Mouse (Mus musculus) intestine, embryonic 14.5 days (tissue): Measurements from ENCODE around the gene Ina. TPM values are rescaled to one million over a fixed set of nuclear protein-coding genes. Genes with fewer than 3 reads are reported as not detected.
"Not testable (repeated sequence)": the region's sequence is repeated elsewhere in the genome, so short reads cannot be mapped to it uniquely, and the experiment has no call there.

Experiments used
- ATAC-seq: fragments of 200-750 bp; cut with Nextera tagmentation; replicated peaks from 2 replicates; pipeline ENCODE4 v1.8.0; 2017; ENCODE audit warnings: low read depth, moderate number of reproducible peaks, moderate TSS enrichment, moderate library complexity; ENCODE audit not compliant: low FRiP score, low TSS enrichment
- DNase-seq: peaks from one replicate; pipeline ENCODE4 v3.0.0-alpha.2; 2018; ENCODE audit warnings: low spot score
- H3K27ac ChIP-seq: fragments of 300-500 bp; sonication (generic); 2 replicates; pipeline ENCODE4 v1.5.1; 2014; ENCODE audit warnings: low read depth, mild to moderate bottlenecking, control low read depth
- H3K27me3 ChIP-seq: fragments of 300-500 bp; sonication (generic); replicated peaks from 2 replicates; pipeline ENCODE4 v1.6.1; 2014; ENCODE audit warnings: low read length, control low read depth; ENCODE audit not compliant: control insufficient read depth, insufficient read depth
- H3K36me3 ChIP-seq: fragments of 300-500 bp; sonication (generic); 2 replicates; pipeline ENCODE4 v1.6.1; 2014; ENCODE audit warnings: low read length, control low read depth; ENCODE audit not compliant: control insufficient read depth, insufficient read depth
- H3K4me1 ChIP-seq: fragments of 300-500 bp; sonication (generic); replicated peaks from 2 replicates; pipeline ENCODE4 v1.6.1; 2014; ENCODE audit warnings: low read length, control low read depth, mixed read lengths; ENCODE audit not compliant: control insufficient read depth, insufficient read depth
- H3K4me2 ChIP-seq: fragments of 300-500 bp; sonication (generic); 2 replicates; pipeline ENCODE4 v1.6.1; 2014; ENCODE audit warnings: low read length
- H3K4me3 ChIP-seq: fragments of 300-500 bp; sonication (generic); 2 replicates; pipeline ENCODE4 v1.5.1; 2014; ENCODE audit warnings: low read depth, low read length, control low read depth, mixed read lengths
- H3K9ac ChIP-seq: fragments of 300-500 bp; sonication (generic); 2 replicates; pipeline ENCODE4 v1.6.1; 2014; ENCODE audit warnings: mild to moderate bottlenecking, low read length
- H3K9me3 ChIP-seq: fragments of 300-500 bp; sonication (generic); 2 replicates; pipeline ENCODE4 v1.6.1; 2016; ENCODE audit warnings: low read length, control low read depth; ENCODE audit not compliant: control insufficient read depth
- WGBS: fragments of 180-500 bp; shearing (Covaris S2); extraction: QIAGEN DNeasy Blood & Tissue Kit; methylation state at CpG from one replicate; pipeline ENCODE4 v1.1.7; 2014; 5-methylcytosine and 5-hydroxymethylcytosine counted together
- polyA plus RNA-seq: library from polyadenylated mRNA; unstranded; fragments of >200 nt; fragmentation: Nextera tagmentation; extraction: Ambion mirVana; gene quantifications from 2 replicates; pipeline ENCODE4 v1.2.1, GENCODE M21; 2014

Gene Ina
- polyA plus RNA-seq, 1 experiment from 2014 or later = 18.3 TPM

GRCm38 (mm10) chr19:46990625-46991024 is 23.9 kb upstream of the Ina start:
- H3K9me3 ChIP-seq, DNase-seq, H3K27ac ChIP-seq, H3K9ac ChIP-seq, H3K27me3 ChIP-seq, H3K4me1 ChIP-seq, ATAC-seq, H3K4me2 ChIP-seq, H3K4me3 ChIP-seq, H3K36me3 ChIP-seq: not testable (repeated sequence)
- 81% methylated on average over 8 of the region's 8 CpGs for whole genome bisulfite sequencing

DNA sequence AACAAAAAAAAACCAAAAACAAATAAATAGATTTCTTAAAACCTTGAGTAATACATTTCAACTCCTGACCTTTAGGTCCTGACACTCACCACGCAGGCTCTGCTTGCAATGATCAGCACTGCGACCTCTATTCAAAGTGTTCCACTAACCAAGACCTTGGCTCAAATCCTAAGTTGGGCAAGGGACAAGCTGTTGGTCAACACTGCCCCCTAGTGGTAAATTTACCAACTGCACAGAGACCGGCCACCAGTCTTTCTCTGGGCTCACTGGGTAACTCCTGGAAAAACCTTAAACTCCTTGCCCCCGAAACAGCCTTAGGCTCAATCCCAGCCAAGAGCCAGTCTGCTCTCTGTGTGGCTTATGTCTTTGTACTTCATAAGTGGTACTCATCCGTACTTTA is 23.4 kb upstream of the Ina start:
- ATAC-seq = 0 out of 2 replicates have a peak, but pooled peaks have one; percentile 39
- no peaks in the 10 kb centered on the region for H3K36me3 ChIP-seq
- H3K27ac ChIP-seq = no peak overlapping the region
- DNase-seq = peak; percentile 97
- no peak overlapping the region for H3K4me3 ChIP-seq
- no peaks in the 10 kb centered on the region for H3K27me3 ChIP-seq
- no peak overlapping the region for H3K9ac ChIP-seq
- 17% methylated on average over 5 of the region's 5 CpGs for WGBS
- H3K9me3 ChIP-seq = no peaks in the 10 kb centered on the region
- H3K4me1 ChIP-seq = no peaks in the 10 kb centered on the region
- no peak overlapping the region for H3K4me2 ChIP-seq

DNA sequence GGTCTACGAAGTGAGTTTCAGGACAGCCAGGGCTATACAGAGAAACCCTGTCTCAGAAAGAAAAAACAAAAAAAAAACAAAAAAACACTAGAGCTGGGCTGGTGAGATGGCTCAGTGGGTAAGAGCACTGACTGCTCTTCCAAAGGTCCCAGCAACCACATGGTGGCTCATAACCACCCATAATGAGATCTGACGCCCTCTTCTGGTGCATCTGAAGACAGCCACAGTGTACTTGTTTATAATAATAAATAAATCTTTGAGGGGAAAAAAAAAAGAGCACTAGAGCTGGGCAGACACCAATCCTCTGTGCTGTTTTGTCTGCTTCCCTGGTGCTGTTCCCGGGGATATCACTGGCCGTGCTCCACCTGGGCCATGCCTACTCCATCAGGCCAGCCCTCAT is 22.2 kb upstream of the Ina start:
- WGBS = 65% methylated on average over 4 of the region's 4 CpGs

GRCm38 (mm10) chr19:46996095-46996494 is 18.4 kb upstream of the Ina start:
- no peak overlapping the region for H3K4me2 ChIP-seq
- no peaks in the 10 kb centered on the region for H3K36me3 ChIP-seq
- DNase-seq (no peak), ATAC-seq (no peak)
- no peaks in the 10 kb centered on the region for H3K4me1 ChIP-seq
- no peaks in the 10 kb centered on the region for H3K27me3 ChIP-seq
- H3K9ac ChIP-seq = no peak overlapping the region
- no peaks in the 10 kb centered on the region for H3K9me3 ChIP-seq
- no peak overlapping the region for H3K27ac ChIP-seq
- WGBS = 69% methylated on average over 9 of the region's 9 CpGs
- no peak overlapping the region for H3K4me3 ChIP-seq

More for the DNA sequence above, 22.2 kb upstream of the Ina start:
- H3K9ac ChIP-seq, H3K4me2 ChIP-seq, H3K36me3 ChIP-seq, H3K9me3 ChIP-seq, H3K27me3 ChIP-seq, H3K27ac ChIP-seq, H3K4me1 ChIP-seq, DNase-seq, H3K4me3 ChIP-seq, ATAC-seq: not testable (repeated sequence)

- ATAC-seq (no peak), DNase-seq (no peak)
- Histone ChIP-seq H3K4me1 (no peaks in the 10 kb centered on the region), H3K4me2 (no peak overlapping the region), H3K36me3 (no peaks in the 10 kb centered on the region), H3K9ac (no peak overlapping the region), H3K27ac (no peak overlapping the region), H3K9me3 (no peaks in the 10 kb centered on the region), H3K4me3 (no peak overlapping the region), H3K27me3 (no peaks in the 10 kb centered on the region)
- WGBS = 79% methylated on average over 8 of the region's 8 CpGs
Measured at GRCm38 (mm10) chr19:46998168-46998870, 16.2 kb upstream of the Ina start.

DNA sequence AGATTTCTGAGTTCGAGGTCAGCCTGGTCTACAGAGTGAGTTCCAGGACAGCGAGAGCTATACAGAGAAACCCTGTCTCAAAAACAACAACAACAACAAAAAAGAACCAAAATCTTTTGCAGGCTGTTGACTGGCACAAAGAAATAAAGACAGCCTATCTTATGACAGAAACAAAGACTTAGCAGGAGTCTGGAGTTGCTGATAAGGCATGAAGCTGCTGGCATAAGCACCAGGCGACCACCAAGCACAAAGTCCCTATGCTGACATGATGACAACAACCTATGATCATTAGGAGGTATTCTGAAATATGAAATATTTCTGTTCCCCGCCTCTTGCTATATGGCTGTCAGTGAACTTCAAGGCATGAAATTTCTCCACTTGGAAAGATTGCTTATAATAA is 15.5 kb upstream of the Ina start:
- H3K36me3 ChIP-seq = no peaks in the 10 kb centered on the region
- no peak overlapping the region for H3K4me3 ChIP-seq
- no peak overlapping the region for H3K27ac ChIP-seq
- no peak overlapping the region for H3K4me2 ChIP-seq
- H3K27me3 ChIP-seq = no peaks in the 10 kb centered on the region
- H3K9ac ChIP-seq = no peak overlapping the region
- no peaks in the 10 kb centered on the region for H3K9me3 ChIP-seq
- WGBS = 80% methylated on average over 4 of the region's 4 CpGs
- H3K4me1 ChIP-seq = no peaks in the 10 kb centered on the region
- ATAC-seq (no peak), DNase-seq (no peak)

DNA sequence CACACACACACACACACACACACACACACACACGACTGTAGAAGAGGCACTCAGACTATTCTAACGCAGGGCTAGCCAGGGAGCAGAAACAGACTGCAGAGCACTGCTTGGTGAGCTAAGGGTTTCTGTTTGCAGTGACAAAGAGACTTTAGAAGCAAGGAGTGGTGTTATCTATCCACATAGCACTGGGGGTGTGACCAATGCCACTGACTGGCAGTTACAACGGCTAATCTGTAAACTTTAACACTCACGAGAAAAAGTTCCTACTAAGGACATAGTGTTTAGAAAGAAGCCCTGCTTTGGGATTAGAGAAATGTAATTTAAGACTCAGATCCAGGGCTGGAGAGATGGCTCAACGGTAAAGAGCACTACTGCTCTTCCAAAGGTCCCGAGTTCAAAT is 14.7 kb upstream of the Ina start:
- DNase-seq = no peak
- ATAC-seq = no peak
- H3K4me1 ChIP-seq = no peaks in the 10 kb centered on the region
- H3K4me3 ChIP-seq = no peak overlapping the region
- H3K4me2 ChIP-seq = no peak overlapping the region
- no peaks in the 10 kb centered on the region for H3K27me3 ChIP-seq
- no peak overlapping the region for H3K9ac ChIP-seq
- no peaks in the 10 kb centered on the region for H3K9me3 ChIP-seq
- WGBS = 77% methylated on average over 6 of the region's 6 CpGs
- no peaks in the 10 kb centered on the region for H3K36me3 ChIP-seq
- H3K27ac ChIP-seq = no peak overlapping the region

- not testable (repeated sequence) for H3K27me3 ChIP-seq, DNase-seq, ATAC-seq, H3K9me3 ChIP-seq, H3K4me1 ChIP-seq, H3K4me3 ChIP-seq, H3K4me2 ChIP-seq, H3K36me3 ChIP-seq, H3K27ac ChIP-seq, H3K9ac ChIP-seq
- WGBS = 86% methylated on average over 2 of the region's 3 CpGs
Measured at GRCm38 (mm10) chr19:47000357-47000756, 14.1 kb upstream of the Ina start.
